Mouse (Mus musculus): ENCODE data around the gene 4932438A13Rik. TPM values are rescaled to one million over a fixed set of nuclear protein-coding genes. Genes with fewer than 3 reads are reported as not detected.

Gene 4932438A13Rik
- 99.0 TPM for polyA plus RNA-seq (2014; fragmentation: Illumina TruSeq; extraction: RNeasy Lipid Tissue Mini Kit (QIAGEN cat#74804); ENCODE audit: low read depth, low replicate concordance)

GRCm38 (mm10) chr3:36862721-36863275 is at the start of gene 4932438A13Rik:
TSS of gene 4932438A13Rik (plus strand) at chr3:36863104.

GRCm38 (mm10) chr3:37063406-37063805 is 200.5 kb downstream of the 4932438A13Rik start, which contains the start of gene Adad1:
TSS of gene Adad1 (plus strand) at chr3:37063527.

Other genes with a start within 250 kb of the 4932438A13Rik start
- gene Bbs7, start 249.6 kb upstream of the 4932438A13Rik start, polyA plus RNA-seq (2014; fragmentation: Illumina TruSeq; extraction: RNeasy Lipid Tissue Mini Kit (QIAGEN cat#74804); ENCODE audit: low read depth, low replicate concordance): 14.7 TPM
- 8.3 TPM for gene Trpc3, start 172.9 kb upstream of the 4932438A13Rik start, polyA plus RNA-seq (2014; fragmentation: Illumina TruSeq; extraction: RNeasy Lipid Tissue Mini Kit (QIAGEN cat#74804); ENCODE audit: low read depth, low replicate concordance)
- not detected for gene Adad1, start 200.4 kb downstream of the 4932438A13Rik start, polyA plus RNA-seq (2014; fragmentation: Illumina TruSeq; extraction: RNeasy Lipid Tissue Mini Kit (QIAGEN cat#74804); ENCODE audit: low read depth, low replicate concordance)